ENCODE assay signal across 12 mouse cellular contexts in genomic region chr19:46459256-46459655, GRCm38 (mm10). TPM values are rescaled to one million over a fixed set of nuclear protein-coding genes. Genes with fewer than 3 reads are reported as not detected.
DNase-seq lines count a peak whose midpoint lies in the region; ATAC-seq and TF ChIP-seq lines count a peak whose summit lies in the region.
"Had no signal": no experiment of that assay in that cellular context is flagged by ENCODE, and none has a peak within 500 bp of the region (broad histone marks: within the 10 kb centered on the region; RNA-seq: fewer than 3 reads in every experiment).

No protein-coding gene starts in this region.

- H3K9me3 ChIP-seq in heart, embryonic 13.5 days, result no peaks in the 10 kb centered on the region
- H3K9me3 ChIP-seq in liver, postnatal 0 days (ENCODE audit: low read length), result no peaks in the 10 kb centered on the region
- H3K9me3 ChIP-seq: midbrain, embryonic 12.5 days had no signal

- H3K36me3 ChIP-seq in heart, embryonic 13.5 days, result peaks cover 37% of the 10 kb centered on the region
- no peaks in the 10 kb centered on the region for H3K36me3 ChIP-seq in liver, adult 2 months (ENCODE audit: control insufficient read depth, insufficient read depth, low read length)
- no peaks in the 10 kb centered on the region for H3K36me3 ChIP-seq in liver, postnatal 0 days (replicated peaks; ENCODE audit: insufficient read depth, low read length)

- H3K9ac ChIP-seq in heart, embryonic 13.5 days, result peak overlapping the region; percentile 68
- peak overlapping the region; percentile 12; the same call in 1 of the 2 replicates for H3K9ac ChIP-seq in liver, adult 2 months (ENCODE audit: low read depth, low read length)
- no peak overlapping the region for H3K9ac ChIP-seq in liver, postnatal 0 days (replicated peaks)
- H3K9ac ChIP-seq: lung, embryonic 14.5 days; midbrain, embryonic 12.5 days had no signal

- H3K4me1 ChIP-seq in heart, embryonic 13.5 days, result peaks cover 66% of the 10 kb centered on the region
- peaks cover 47% of the 10 kb centered on the region for H3K4me1 ChIP-seq in liver, adult 2 months (ENCODE audit: control insufficient read depth, insufficient read depth, low read length)
- peaks cover 49% of the 10 kb centered on the region for H3K4me1 ChIP-seq in liver, postnatal 0 days (ENCODE audit: insufficient read depth)

- peak overlapping the region; percentile 83 for H3K27ac ChIP-seq in heart, embryonic 13.5 days (replicated peaks)
- peak overlapping the region; percentile 76 for H3K27ac ChIP-seq in liver, adult 2 months (replicated peaks; ENCODE audit: insufficient read depth, low read depth, low read length)
- peak overlapping the region; percentile 95 for H3K27ac ChIP-seq in liver, postnatal 0 days (ENCODE audit: low read depth)
- H3K27ac ChIP-seq in left cerebral cortex, adult 2 months, result no peak overlapping the region
- H3K27ac ChIP-seq: midbrain, embryonic 12.5 days had no signal

- no peak overlapping the region for H3K4me2 ChIP-seq in heart, embryonic 13.5 days
- H3K4me2 ChIP-seq in liver, postnatal 0 days (ENCODE audit: low read depth, low read length), result no peak overlapping the region
- H3K4me2 ChIP-seq: lung, embryonic 14.5 days; midbrain, embryonic 12.5 days had no signal

- peak; percentile 76 for TF ChIP-seq EP300 in liver, postnatal 0 days (IDR thresholded peaks at IDR 0.05; ENCODE audit: low read depth)

- no peak for TF ChIP-seq CTCF in liver, adult 2 months (IDR thresholded peaks at IDR 0.05; ENCODE audit: low read depth, low read length)
- TF ChIP-seq CTCF in liver, postnatal 0 days (IDR thresholded peaks at IDR 0.05; ENCODE audit: low read depth), result no peak
- no peak for TF ChIP-seq CTCF in left cerebral cortex, adult 2 months (IDR thresholded peaks at IDR 0.05)

- no peak for TF ChIP-seq POLR2A in liver, adult 2 months (IDR thresholded peaks at IDR 0.05; ENCODE audit: extremely low read depth, insufficient read depth, low read length)

- no peak overlapping the region for H3K4me3 ChIP-seq in heart, embryonic 13.5 days
- H3K4me3 ChIP-seq in liver, adult 2 months (ENCODE audit: insufficient read depth, low read depth, low read length), result no peak overlapping the region
- H3K4me3 ChIP-seq in liver, postnatal 0 days (ENCODE audit: low read depth, low read length), result no peak overlapping the region
- no peak overlapping the region for H3K4me3 ChIP-seq in left cerebral cortex, adult 2 months
- H3K4me3 ChIP-seq: erythroblast, embryonic 14.5 days; midbrain, embryonic 12.5 days had no signal

- no peak for DNase-seq in heart, postnatal 36 days
- DNase-seq in liver, adult 2 months (ENCODE audit: extremely low read depth, low read depth, low spot score), result peak; percentile 89
- DNase-seq in liver, result no peak
- DNase-seq in adrenal gland, postnatal 36 days, result peak; percentile 66 to 70
- peak; percentile 62 for DNase-seq in liver, postnatal 0 days
- DNase-seq in left cerebral cortex, adult 2 months (ENCODE audit: extremely low spot score in 1 of 2, low spot score in 2 of 2), result no peak
- DNase-seq in frontal cortex, postnatal 14 days (ENCODE audit: low spot score in 2 of 2), result no peak
- DNase-seq: cerebellum, postnatal 36 days; lung, embryonic 14.5 days had no signal

- 41% methylated on average over 10 of the region's 10 CpGs for WGBS in heart, embryonic 13.5 days
- WGBS in liver, adult 2 months, result 9% methylated on average over 10 of the region's 10 CpGs
- WGBS in liver, postnatal 0 days (ENCODE audit: insufficient replicate concordance), result 42% methylated on average over 10 of the region's 10 CpGs

- no peaks in the 10 kb centered on the region for H3K79me2 ChIP-seq in liver, adult 2 months (ENCODE audit: control insufficient read depth, insufficient read depth, low read length)

- intact Hi-C loops in heart, postnatal 36 days (cut with DNase I), result no loop called here
- intact Hi-C loops in left cerebral cortex, adult 2 months (cut with DNase I), result no loop called here

- H3K27me3 ChIP-seq in heart, embryonic 13.5 days (replicated peaks), result no peaks in the 10 kb centered on the region
- no peaks in the 10 kb centered on the region for H3K27me3 ChIP-seq in liver, adult 2 months (ENCODE audit: control insufficient read depth, insufficient read depth, low read length)
- no peaks in the 10 kb centered on the region for H3K27me3 ChIP-seq in liver, postnatal 0 days (ENCODE audit: insufficient read depth, low read length)
- H3K27me3 ChIP-seq: midbrain, embryonic 12.5 days had no signal

- ATAC-seq in heart, embryonic 13.5 days (ENCODE audit: extremely low read depth, insufficient number of reproducible peaks, low FRiP score, low TSS enrichment), result no peak
- peak; percentile 74 for ATAC-seq in liver, postnatal 0 days

RNA-seq across cellular contexts. Expression of gene Trim8, which starts 42.2 kb away (rescaled TPM):
- polyA plus RNA-seq in heart, embryonic 13.5 days (2015; fragmentation: Nextera tagmentation; extraction: Ambion mirVana), result 13.2 and 13.9 TPM in 2 replicates
- total RNA-seq in heart, postnatal 36 days (2021), result 10 to 100 TPM; 38.7 to 40.0 TPM
- total RNA-seq in liver, adult 2 months (2014; rRNA removed), result 7.3 and 9.9 TPM in 2 replicates
- polyA plus RNA-seq in liver, adult 2 months (2012; rRNA removed), result 17.7 and 20.0 TPM in 2 replicates
- total RNA-seq in adrenal gland, postnatal 36 days (2021), result 10 to 100 TPM; 47.3 to 53.3 TPM
- polyA plus RNA-seq in liver, postnatal 0 days (2015; fragmentation: Nextera tagmentation; extraction: Ambion mirVana), result 7.9 and 9.8 TPM in 2 replicates
- 100 to 1,000 TPM; 114 to 121 TPM for total RNA-seq in left cerebral cortex, adult 2 months (2021)

Comparison
In these comparisons a context has a peak if more than half of its experiments do, and no peak if none do; other contexts are left out.
1. DNase-seq: peak in liver, adult 2 months (single experiment), adrenal gland, postnatal 36 days (2 of 2) and liver, postnatal 0 days (single experiment); none in heart, postnatal 36 days (0 of 2), liver (single experiment), left cerebral cortex, adult 2 months (0 of 2) and frontal cortex, postnatal 14 days (0 of 2).